Mouse (Mus musculus): ENCODE data around the gene Slc7a11. TPM values are rescaled to one million over a fixed set of nuclear protein-coding genes. Genes with fewer than 3 reads are reported as not detected.

Slc7a11 gene
- polyA plus RNA-seq, 1 experiment from 2014 or later, result 1.2 TPM

DNA sequence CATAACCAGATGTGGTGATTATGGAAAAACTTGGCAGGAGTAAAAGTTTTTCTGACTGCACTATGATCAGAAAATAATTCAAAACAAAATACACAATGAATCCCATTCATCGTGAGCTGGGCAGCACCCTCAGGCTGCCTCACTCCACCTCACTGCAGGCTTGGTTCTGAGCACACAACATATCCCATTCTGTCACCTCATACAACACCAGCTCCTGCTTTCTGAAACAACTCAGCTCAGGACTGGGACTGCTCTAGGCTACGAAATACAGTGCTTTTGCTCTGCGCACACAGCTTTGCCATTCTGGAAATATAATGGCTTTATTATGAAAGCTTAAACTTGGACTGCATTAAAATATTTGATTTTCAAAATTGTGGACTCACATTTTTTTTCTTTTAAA lies 79.8 kb downstream of the Slc7a11 start:
- Histone ChIP-seq H3K9me3 (ENCODE audit: control insufficient read depth, low read length) (no peaks in the 10 kb centered on the region), H3K27me3 (ENCODE audit: control insufficient read depth, insufficient read depth, low read length) (no peaks in the 10 kb centered on the region), H3K4me1 (ENCODE audit: control insufficient read depth, insufficient read depth, low read length) (no peaks in the 10 kb centered on the region), H3K36me3 (ENCODE audit: control insufficient read depth, insufficient read depth, low read length) (no peaks in the 10 kb centered on the region), H3K27ac (ENCODE audit: low read depth, low read length) (no peak overlapping the region), H3K9ac (ENCODE audit: low read length) (no peak overlapping the region), H3K4me2 (ENCODE audit: low read depth) (no peak overlapping the region), H3K4me3 (ENCODE audit: low read depth, low read length) (no peak overlapping the region)
- DNase-seq (ENCODE audit: low spot score), result no peak
- ATAC-seq (ENCODE audit: insufficient read depth, low FRiP score, low TSS enrichment), result no peak
- WGBS, result 91% methylated on average over 3 of the region's 3 CpGs

DNA sequence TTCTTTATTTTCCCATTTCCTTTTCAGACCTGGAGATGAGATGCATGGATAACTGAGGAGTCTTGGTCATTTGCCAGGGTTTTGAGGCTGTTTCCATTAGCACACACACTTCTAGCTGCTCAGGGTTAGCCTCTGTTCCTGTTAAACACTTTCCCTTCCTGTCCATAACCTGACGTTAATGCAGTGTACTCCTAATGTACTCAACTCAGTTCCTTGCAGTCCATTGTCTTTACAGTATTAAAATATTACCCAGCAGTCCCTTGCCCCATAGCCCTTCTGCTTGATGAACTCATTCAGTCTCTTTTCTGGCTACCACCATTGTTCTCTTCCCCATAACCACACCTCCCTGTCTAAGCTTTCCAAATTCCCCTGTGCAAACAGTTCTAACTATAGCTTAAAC lies 96.3 kb downstream of the Slc7a11 start:
- Histone ChIP-seq H3K36me3 (ENCODE audit: control insufficient read depth, insufficient read depth, low read length) (no peaks in the 10 kb centered on the region), H3K9ac (ENCODE audit: low read length) (no peak overlapping the region), H3K9me3 (ENCODE audit: control insufficient read depth, low read length) (no peaks in the 10 kb centered on the region), H3K4me2 (ENCODE audit: low read depth) (no peak overlapping the region), H3K4me3 (ENCODE audit: low read depth, low read length) (no peak overlapping the region), H3K4me1 (ENCODE audit: control insufficient read depth, insufficient read depth, low read length) (no peaks in the 10 kb centered on the region), H3K27ac (ENCODE audit: low read depth, low read length) (no peak overlapping the region), H3K27me3 (ENCODE audit: control insufficient read depth, insufficient read depth, low read length) (no peaks in the 10 kb centered on the region)
- DNase-seq (ENCODE audit: low spot score) (no peak), ATAC-seq (ENCODE audit: insufficient read depth, low FRiP score, low TSS enrichment) (no peak)
- 79% methylated on average over 1 of the region's 1 CpGs for WGBS

DNA sequence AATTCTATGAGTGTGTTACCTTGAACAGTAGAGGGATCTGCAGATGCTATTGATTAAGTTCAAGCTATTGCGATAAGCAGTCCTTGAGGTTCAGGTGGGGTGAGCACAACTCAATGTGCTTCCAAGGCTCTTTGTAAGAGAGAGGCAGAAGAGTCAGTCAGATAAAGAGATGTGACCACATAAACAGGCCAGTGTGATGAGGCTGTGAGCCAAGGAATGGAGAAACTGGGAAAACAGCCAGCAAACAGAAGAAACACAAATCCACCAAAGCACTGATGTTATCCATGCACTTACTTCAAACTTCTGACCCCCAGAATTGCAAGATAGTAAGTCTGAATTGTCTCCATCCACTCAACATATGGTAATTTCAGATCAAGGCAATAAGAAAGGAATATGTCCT lies 99.0 kb downstream of the Slc7a11 start:
- H3K9me3 ChIP-seq (ENCODE audit: control insufficient read depth, low read length), result no peaks in the 10 kb centered on the region
- WGBS, result 88% methylated on average over 1 of the region's 1 CpGs
- no peak for ATAC-seq (ENCODE audit: insufficient read depth, low FRiP score, low TSS enrichment)

DNA sequence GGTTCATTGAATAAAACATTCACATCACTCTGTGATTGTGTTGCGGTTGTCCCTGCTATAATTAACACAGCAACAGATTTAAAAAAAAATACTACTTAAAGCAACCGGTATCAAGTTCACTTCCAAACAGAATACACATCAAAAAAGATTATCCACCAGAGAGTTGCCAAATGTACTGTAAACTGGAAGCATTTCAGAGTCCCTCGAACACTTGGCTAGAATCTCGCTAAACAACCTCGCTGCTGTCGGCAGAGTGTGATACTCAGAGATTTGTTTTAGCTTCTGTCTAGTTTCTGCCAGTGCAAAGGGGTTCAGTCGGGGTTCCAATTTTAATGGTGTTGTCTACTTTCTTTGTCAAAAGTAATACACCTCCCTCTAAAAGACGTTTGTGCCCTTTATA lies 118.9 kb downstream of the Slc7a11 start:
- 81% methylated on average over 8 of the region's 8 CpGs for WGBS
- no peak overlapping the region for H3K4me2 ChIP-seq (ENCODE audit: low read depth)
- ATAC-seq (ENCODE audit: insufficient read depth, low FRiP score, low TSS enrichment) (no peak), DNase-seq (ENCODE audit: low spot score) (no peak)
- H3K4me1 ChIP-seq (ENCODE audit: control insufficient read depth, insufficient read depth, low read length), result no peaks in the 10 kb centered on the region
- no peak overlapping the region for H3K4me3 ChIP-seq (ENCODE audit: low read depth, low read length)
- no peak overlapping the region for H3K9ac ChIP-seq (ENCODE audit: low read length)
- no peak overlapping the region for H3K27ac ChIP-seq (ENCODE audit: low read depth, low read length)
- H3K27me3 ChIP-seq (ENCODE audit: control insufficient read depth, insufficient read depth, low read length), result no peaks in the 10 kb centered on the region
- no peaks in the 10 kb centered on the region for H3K9me3 ChIP-seq (ENCODE audit: control insufficient read depth, low read length)
- no peaks in the 10 kb centered on the region for H3K36me3 ChIP-seq (ENCODE audit: control insufficient read depth, insufficient read depth, low read length)

More for the DNA sequence above, 99.0 kb downstream of the Slc7a11 start:
- Histone ChIP-seq H3K27me3 (ENCODE audit: control insufficient read depth, insufficient read depth, low read length) (no peaks in the 10 kb centered on the region), H3K4me1 (ENCODE audit: control insufficient read depth, insufficient read depth, low read length) (no peaks in the 10 kb centered on the region), H3K9ac (ENCODE audit: low read length) (no peak overlapping the region), H3K36me3 (ENCODE audit: control insufficient read depth, insufficient read depth, low read length) (no peaks in the 10 kb centered on the region), H3K27ac (ENCODE audit: low read depth, low read length) (no peak overlapping the region), H3K4me3 (ENCODE audit: low read depth, low read length) (no peak overlapping the region), H3K4me2 (ENCODE audit: low read depth) (no peak overlapping the region)
- no peak for DNase-seq (ENCODE audit: low spot score)

DNA sequence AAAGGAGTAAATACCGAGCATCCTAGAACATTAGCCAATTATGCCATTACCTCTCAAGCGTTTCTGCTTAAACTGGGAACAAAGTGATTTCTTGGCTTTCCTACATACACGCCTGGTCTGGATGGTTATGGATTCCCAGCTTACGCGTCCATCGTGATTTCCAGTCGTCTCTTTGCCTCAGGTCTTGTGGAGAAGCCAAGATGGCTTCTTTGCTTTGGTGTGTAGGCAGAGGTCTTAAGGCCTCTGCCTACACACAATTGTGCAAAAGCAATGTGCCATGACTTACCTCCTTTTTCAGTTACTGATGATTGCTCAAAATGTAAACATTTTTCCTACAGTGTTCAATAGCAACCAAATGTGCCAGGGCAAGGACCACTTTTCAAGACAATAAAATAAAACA lies 119.5 kb downstream of the Slc7a11 start:
- no peaks in the 10 kb centered on the region for H3K9me3 ChIP-seq (ENCODE audit: control insufficient read depth, low read length)
- H3K9ac ChIP-seq (ENCODE audit: low read length), result no peak overlapping the region
- no peak overlapping the region for H3K4me3 ChIP-seq (ENCODE audit: low read depth, low read length)
- no peak overlapping the region for H3K4me2 ChIP-seq (ENCODE audit: low read depth)
- DNase-seq (ENCODE audit: low spot score) (no peak), ATAC-seq (ENCODE audit: insufficient read depth, low FRiP score, low TSS enrichment) (no peak)
- WGBS, result 95% methylated on average over 7 of the region's 7 CpGs
- no peak overlapping the region for H3K27ac ChIP-seq (ENCODE audit: low read depth, low read length)
- H3K4me1 ChIP-seq (ENCODE audit: control insufficient read depth, insufficient read depth, low read length), result no peaks in the 10 kb centered on the region
- no peaks in the 10 kb centered on the region for H3K36me3 ChIP-seq (ENCODE audit: control insufficient read depth, insufficient read depth, low read length)
- no peaks in the 10 kb centered on the region for H3K27me3 ChIP-seq (ENCODE audit: control insufficient read depth, insufficient read depth, low read length)

DNA sequence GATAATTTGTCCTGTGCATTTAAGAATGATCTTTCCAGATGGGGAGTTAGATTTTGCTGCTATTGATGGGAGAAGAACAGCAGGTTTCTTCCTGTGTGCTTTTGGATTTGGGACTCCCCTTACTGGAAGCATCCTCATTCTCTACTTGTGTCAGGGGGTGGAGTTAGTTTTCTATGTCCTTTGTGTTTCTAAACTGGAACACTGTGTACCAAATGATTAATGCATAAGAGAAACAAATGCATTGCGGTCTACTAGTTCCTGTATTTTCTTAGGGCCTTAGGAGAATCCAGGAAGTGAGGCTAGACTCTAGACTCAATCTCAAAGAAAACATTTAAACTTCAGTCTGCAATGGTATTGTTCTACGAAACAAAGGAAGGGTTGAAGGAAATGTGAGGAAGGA lies 122.6 kb downstream of the Slc7a11 start:
- Histone ChIP-seq H3K4me1 (ENCODE audit: control insufficient read depth, insufficient read depth, low read length) (no peaks in the 10 kb centered on the region), H3K9me3 (ENCODE audit: control insufficient read depth, low read length) (no peaks in the 10 kb centered on the region), H3K36me3 (ENCODE audit: control insufficient read depth, insufficient read depth, low read length) (no peaks in the 10 kb centered on the region), H3K27me3 (ENCODE audit: control insufficient read depth, insufficient read depth, low read length) (no peaks in the 10 kb centered on the region), H3K27ac (ENCODE audit: low read depth, low read length) (no peak overlapping the region), H3K4me3 (ENCODE audit: low read depth, low read length) (no peak overlapping the region), H3K9ac (ENCODE audit: low read length) (no peak overlapping the region), H3K4me2 (ENCODE audit: low read depth) (no peak overlapping the region)
- ATAC-seq (ENCODE audit: insufficient read depth, low FRiP score, low TSS enrichment) (no peak), DNase-seq (ENCODE audit: low spot score) (no peak)
- WGBS, result 88% methylated on average over 2 of the region's 2 CpGs

DNA sequence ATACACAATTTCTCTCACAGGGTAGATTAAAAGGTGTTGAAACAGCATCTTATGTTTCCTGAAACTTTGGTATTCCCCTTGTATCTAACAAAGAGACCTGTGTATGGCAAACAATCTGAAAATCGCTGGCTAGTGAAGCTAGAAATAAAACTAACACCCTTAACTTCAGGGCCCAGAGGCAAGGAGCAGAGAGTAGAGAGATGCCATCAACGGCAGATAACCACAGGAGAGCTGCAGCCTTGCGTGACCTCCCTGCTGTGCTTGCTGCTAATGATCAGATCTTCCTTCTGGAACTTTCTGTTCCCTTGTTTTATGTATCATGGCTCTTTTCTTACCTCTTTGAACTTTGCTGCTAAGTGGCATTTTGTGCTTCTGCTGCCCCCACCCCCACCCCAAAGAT lies 125.3 kb downstream of the Slc7a11 start:
- Histone ChIP-seq H3K36me3 (ENCODE audit: control insufficient read depth, insufficient read depth, low read length) (no peaks in the 10 kb centered on the region), H3K27ac (ENCODE audit: low read depth, low read length) (no peak overlapping the region), H3K27me3 (ENCODE audit: control insufficient read depth, insufficient read depth, low read length) (no peaks in the 10 kb centered on the region), H3K4me2 (ENCODE audit: low read depth) (no peak overlapping the region), H3K4me1 (ENCODE audit: control insufficient read depth, insufficient read depth, low read length) (no peaks in the 10 kb centered on the region), H3K9me3 (ENCODE audit: control insufficient read depth, low read length) (no peaks in the 10 kb centered on the region), H3K9ac (ENCODE audit: low read length) (no peak overlapping the region), H3K4me3 (ENCODE audit: low read depth, low read length) (no peak overlapping the region)
- DNase-seq (ENCODE audit: low spot score) (no peak), ATAC-seq (ENCODE audit: insufficient read depth, low FRiP score, low TSS enrichment) (no peak)
- 56% methylated on average over 3 of the region's 3 CpGs for WGBS

DNA sequence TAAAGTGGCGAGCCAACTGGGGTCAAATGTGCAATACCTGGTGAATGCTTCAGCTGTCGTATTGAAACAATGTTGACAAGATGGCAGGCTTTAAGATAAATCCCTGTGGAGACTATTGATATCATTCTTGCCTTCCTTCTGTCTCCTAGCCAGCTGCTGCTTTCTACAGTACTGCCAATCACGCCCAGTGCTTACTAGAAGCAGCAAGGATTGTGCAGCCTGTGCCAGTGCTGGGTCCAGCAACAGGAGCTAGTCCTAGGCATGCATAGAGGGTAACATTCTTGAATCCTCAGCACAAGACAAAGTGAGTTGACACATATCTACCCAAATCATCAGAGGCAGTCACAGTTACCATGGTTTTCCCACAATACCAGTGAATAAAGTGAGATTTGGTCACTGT lies 129.6 kb downstream of the Slc7a11 start:
- no peak for ATAC-seq (ENCODE audit: insufficient read depth, low FRiP score, low TSS enrichment)
- H3K9ac ChIP-seq (ENCODE audit: low read length), result no peak overlapping the region
- WGBS, result 85% methylated on average over 3 of the region's 3 CpGs

DNA sequence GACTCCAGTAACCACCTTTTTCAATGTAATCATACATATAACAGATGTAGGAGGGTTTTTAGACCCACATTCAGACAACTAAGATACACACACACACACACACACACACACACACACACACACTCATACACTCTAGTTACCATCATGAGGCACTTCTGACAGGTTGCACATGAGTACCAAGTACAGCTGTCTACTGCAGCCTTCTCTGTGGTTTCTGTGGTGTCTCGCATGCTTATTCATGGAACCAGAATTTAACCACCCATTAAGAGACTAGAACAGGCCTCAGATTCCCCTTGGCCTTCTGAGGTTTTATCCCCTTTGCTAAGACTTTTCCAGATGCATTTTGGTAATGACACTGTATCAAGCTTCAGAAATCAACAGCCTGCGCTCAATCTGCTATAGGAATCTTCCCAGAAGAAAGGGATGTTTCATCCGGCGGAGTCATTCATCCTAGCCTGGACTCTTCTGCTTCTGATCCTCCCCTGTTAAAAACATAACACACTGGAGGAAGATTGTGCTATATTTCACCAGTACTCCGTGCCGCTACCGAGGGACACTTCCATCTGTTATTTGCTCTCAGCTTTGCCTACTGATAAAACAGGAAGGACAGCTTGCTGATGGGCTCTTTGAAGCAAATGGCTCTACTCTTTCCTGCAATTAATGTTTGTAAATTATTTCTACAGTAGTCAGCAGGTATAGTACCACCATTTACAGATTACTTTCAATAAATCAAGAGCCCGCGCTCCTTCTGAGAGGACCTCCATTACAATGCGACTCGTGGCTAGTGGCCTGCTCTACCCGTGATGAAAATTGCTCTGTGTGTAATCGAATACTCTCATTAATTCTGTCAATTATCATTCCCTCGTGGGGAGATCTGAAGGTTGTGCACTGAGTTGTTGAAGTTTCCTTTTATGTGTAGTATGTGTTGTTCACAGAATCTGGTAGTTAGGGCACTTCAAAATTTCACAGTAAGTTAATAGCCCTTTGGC lies 135.8 kb downstream of the Slc7a11 start:
- WGBS, result 79% methylated on average over 14 of the region's 14 CpGs

More for the DNA sequence above, 129.6 kb downstream of the Slc7a11 start:
- H3K9me3 ChIP-seq (ENCODE audit: control insufficient read depth, low read length), result no peaks in the 10 kb centered on the region
- no peaks in the 10 kb centered on the region for H3K4me1 ChIP-seq (ENCODE audit: control insufficient read depth, insufficient read depth, low read length)
- H3K4me2 ChIP-seq (ENCODE audit: low read depth), result no peak overlapping the region
- no peak for DNase-seq (ENCODE audit: low spot score)
- H3K4me3 ChIP-seq (ENCODE audit: low read depth, low read length), result no peak overlapping the region
- H3K27ac ChIP-seq (ENCODE audit: low read depth, low read length), result no peak overlapping the region
- H3K27me3 ChIP-seq (ENCODE audit: control insufficient read depth, insufficient read depth, low read length), result no peaks in the 10 kb centered on the region
- no peaks in the 10 kb centered on the region for H3K36me3 ChIP-seq (ENCODE audit: control insufficient read depth, insufficient read depth, low read length)

More for the DNA sequence above, 135.8 kb downstream of the Slc7a11 start:
- no peak for DNase-seq (ENCODE audit: low spot score)
- Histone ChIP-seq H3K4me1 (ENCODE audit: control insufficient read depth, insufficient read depth, low read length) (no peaks in the 10 kb centered on the region), H3K4me3 (ENCODE audit: low read depth, low read length) (no peak overlapping the region), H3K9ac (ENCODE audit: low read length) (no peak overlapping the region), H3K4me2 (ENCODE audit: low read depth) (no peak overlapping the region), H3K27me3 (ENCODE audit: control insufficient read depth, insufficient read depth, low read length) (no peaks in the 10 kb centered on the region), H3K36me3 (ENCODE audit: control insufficient read depth, insufficient read depth, low read length) (no peaks in the 10 kb centered on the region), H3K27ac (ENCODE audit: low read depth, low read length) (no peak overlapping the region), H3K9me3 (ENCODE audit: control insufficient read depth, low read length) (no peaks in the 10 kb centered on the region)
- ATAC-seq (ENCODE audit: insufficient read depth, low FRiP score, low TSS enrichment), result no peak
